Mouse (Mus musculus): ENCODE data around the gene Med16. TPM values are rescaled to one million over a fixed set of nuclear protein-coding genes. Genes with fewer than 3 reads are reported as not detected.
A peak's percentile ranks its signal among the peaks of the same experiment; 100 is the strongest.

Gene Med16
- polyA plus RNA-seq (2015; fragmentation: Nextera tagmentation; extraction: Ambion mirVana) = 37.3 and 39.8 TPM in 2 replicates

DNA sequence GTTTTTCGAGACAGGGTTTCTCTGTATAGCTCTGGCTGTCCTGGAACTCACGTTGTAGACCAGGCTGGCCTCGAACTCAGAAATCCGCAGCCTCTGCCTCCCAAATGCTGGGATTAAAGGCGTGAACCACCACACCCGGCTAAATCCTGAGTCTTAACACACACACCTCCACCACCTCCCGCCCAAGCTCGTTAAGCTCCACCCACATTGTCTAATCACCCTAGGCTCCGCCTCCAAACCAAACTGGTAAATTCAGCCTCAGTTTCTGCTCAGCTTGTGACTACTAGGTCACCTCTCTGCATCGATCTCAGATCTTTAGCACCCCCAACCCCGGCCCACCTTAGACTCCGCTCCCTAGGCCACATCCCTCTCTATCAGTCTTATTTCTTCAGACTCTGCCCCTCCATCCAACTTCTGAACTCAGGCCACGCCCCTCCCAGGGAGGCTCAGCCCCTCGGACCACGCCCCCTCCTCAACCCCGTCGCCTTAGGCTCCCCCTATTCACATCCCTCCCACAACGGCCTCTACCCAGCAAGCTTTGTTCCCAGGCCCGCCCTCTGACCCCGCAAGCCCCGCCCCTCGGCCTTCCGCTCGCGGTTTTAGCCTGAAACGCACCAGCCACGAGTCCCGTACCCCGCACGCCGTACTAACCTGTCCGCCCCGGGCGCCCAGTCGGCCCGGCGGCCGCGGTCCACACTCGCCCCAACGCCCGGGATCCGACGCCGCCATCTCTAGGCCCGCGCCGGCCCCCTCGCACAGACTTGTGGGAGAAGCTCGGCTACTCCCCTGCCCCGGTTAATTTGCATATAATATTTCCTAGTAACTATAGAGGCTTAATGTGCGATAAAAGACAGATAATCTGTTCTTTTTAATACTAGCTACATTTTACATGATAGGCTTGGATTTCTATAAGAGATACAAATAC, at the start of gene Med16:
Gene Med16, minus strand, starts transcription at position 757 of the 925 bp plus-strand sequence.
- Histone ChIP-seq H3K36me3 (peaks cover 33% of the 10 kb centered on the region), H3K27ac (peak within 1 kb of the TSS; percentile 97)
- ATAC-seq = peak; percentile 97

DNA sequence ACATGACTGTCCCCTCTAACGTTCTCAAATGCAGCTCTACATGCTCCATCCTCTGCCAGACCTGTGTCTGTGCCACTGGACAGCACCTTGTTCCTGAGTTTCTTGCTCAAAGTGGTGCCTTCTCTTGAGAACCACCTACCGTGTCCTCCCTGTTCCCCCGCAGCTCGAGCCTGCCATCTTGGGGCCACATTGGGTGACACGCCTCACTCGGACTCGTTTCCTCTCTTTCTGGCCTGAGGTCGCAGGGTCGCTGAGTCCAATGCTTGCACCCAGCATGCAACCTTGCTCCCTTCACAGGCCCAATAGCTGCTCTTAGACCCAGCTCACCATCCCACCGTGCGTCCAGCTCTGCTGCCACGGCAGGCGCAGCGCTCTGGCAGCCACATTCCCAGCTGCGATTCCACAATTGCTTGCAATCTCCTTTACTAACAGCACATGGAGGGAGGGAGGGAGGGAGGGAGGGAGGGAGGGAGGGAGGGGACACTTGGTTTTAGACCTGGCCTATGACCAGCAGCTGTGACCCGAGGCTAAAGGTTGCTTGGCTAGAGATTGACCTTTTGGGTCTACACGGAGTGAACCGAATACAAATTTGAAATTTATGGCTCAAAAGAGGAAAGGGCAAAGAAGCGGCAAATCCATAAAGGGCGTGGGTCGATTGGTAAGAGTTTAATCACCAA, 49.6 kb upstream of the Med16 start:
- peaks cover 14% of the 10 kb centered on the region; the same call in 1 of the 2 replicates for H3K4me1 ChIP-seq (replicated peaks)
- no peaks in the 10 kb centered on the region for H3K9me3 ChIP-seq
- H3K27me3 ChIP-seq (replicated peaks) = no peaks in the 10 kb centered on the region
- WGBS = 8% methylated on average over 21 of the region's 21 CpGs
- 0 out of 2 replicates have a peak, but pooled peaks cover 5% of the 10 kb centered on the region for H3K36me3 ChIP-seq
- 0 out of 2 replicates have a peak, but pooled peaks have one; percentile 9 for ATAC-seq
- H3K4me3 ChIP-seq (replicated peaks) = no peak overlapping the region; the same call in 1 of the 2 replicates
- peak overlapping the region; percentile 53 for H3K4me2 ChIP-seq (replicated peaks)
- no peak overlapping the region for H3K9ac ChIP-seq
- H3K27ac ChIP-seq = 0 out of 2 replicates have a peak overlapping the region, but pooled peaks have one; percentile 40

More for the DNA sequence above, at the start of gene Med16:
- Histone ChIP-seq H3K27me3 (replicated peaks) (no peaks in the 10 kb centered on the region), H3K9me3 (no peaks in the 10 kb centered on the region), H3K4me3 (replicated peaks) (peak within 1 kb of the TSS; percentile 81), H3K4me2 (replicated peaks) (peak within 1 kb of the TSS; percentile 64), H3K4me1 (replicated peaks) (peaks cover 15% of the 10 kb centered on the region), H3K9ac (peak within 1 kb of the TSS; percentile 93)
- 1% methylated on average over 52 of the region's 52 CpGs for WGBS

DNA sequence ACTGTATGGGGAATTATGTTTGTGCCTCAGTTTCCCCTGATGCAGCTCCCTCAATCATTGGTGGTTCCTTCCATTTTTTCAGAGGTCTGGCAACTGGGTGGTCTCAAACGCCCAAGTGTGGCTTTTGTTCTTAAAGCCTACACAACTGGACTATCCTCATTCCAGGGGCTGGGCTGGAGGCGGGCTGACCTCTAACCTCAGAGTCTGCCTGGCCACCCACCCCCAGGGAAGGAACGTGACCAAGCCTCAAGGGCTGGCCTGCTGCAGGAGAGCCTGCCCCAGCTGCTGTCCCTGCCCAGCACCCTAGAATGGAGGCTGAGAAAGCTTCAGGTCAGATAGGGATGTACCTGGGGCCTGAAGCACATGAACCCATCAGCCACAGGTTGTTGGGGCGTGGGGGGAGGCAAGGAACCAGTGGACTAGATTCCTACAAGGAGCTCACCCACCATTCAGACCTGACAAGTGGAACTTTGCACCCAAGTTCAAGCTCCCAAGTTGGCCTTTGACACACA, 48.0 kb upstream of the Med16 start:
- 32% methylated on average over 4 of the region's 4 CpGs for WGBS
- no peak overlapping the region for H3K9ac ChIP-seq
- H3K36me3 ChIP-seq = peaks cover 3% of the 10 kb centered on the region
- no peaks in the 10 kb centered on the region for H3K27me3 ChIP-seq (replicated peaks)
- no peak for ATAC-seq
- peaks cover 14% of the 10 kb centered on the region; the same call in 1 of the 2 replicates for H3K4me1 ChIP-seq (replicated peaks)
- H3K4me3 ChIP-seq (replicated peaks) = no peak overlapping the region
- no peak overlapping the region for H3K4me2 ChIP-seq (replicated peaks)
- H3K27ac ChIP-seq = no peak overlapping the region
- no peaks in the 10 kb centered on the region for H3K9me3 ChIP-seq

DNA sequence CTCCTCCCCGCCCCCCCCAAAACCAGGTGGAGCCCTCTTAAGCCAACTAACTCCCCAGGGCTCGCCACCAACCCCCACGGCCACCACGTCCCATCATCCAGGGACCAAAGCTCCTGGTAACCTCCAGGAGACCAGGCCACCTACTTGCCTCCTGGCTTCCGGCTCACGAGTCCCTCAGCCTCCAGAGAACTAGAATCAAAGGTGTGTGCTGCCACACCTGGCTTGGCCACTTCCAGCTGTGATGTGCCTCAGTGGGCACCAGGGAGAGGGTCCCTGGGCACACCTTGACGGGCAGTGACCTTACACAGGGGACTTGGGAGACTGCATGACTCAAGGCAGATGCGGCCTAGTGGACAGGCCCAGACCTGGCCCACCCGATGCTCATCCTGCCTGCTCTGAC, 47.0 kb upstream of the Med16 start:
- Histone ChIP-seq H3K27ac (0 out of 2 replicates have a peak overlapping the region, but pooled peaks have one; percentile 9), H3K4me1 (replicated peaks) (0 out of 2 replicates have a peak, but pooled peaks cover 8% of the 10 kb centered on the region), H3K4me3 (replicated peaks) (no peak overlapping the region), H3K9ac (0 out of 2 replicates have a peak overlapping the region, but pooled peaks have one; percentile 17), H3K9me3 (no peaks in the 10 kb centered on the region), H3K36me3 (peaks cover 13% of the 10 kb centered on the region), H3K4me2 (replicated peaks) (no peak overlapping the region), H3K27me3 (replicated peaks) (no peaks in the 10 kb centered on the region)
- no peak for ATAC-seq
- WGBS = 74% methylated on average over 9 of the region's 9 CpGs

DNA sequence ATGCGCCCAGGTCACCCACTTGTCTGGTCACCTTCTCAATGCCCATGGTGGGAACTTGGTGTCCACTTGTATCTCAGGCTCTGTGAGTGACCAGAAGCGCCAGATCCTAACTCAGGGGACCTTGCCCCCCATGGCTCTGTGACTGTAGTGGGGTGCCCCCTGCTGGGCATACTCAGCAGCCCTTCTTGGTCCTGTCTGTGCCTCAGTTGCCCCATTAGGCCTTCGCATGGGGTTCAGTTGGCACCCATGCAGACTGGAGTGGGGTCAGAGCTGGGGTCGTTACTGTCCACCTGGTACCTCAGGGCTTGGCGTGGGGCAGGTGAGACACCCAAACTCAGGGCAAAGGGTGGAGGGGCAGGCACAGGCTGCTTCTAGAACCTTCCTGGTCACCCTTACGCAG, 45.2 kb upstream of the Med16 start:
- H3K4me3 ChIP-seq (replicated peaks) = no peak overlapping the region
- ATAC-seq = no peak
- H3K4me2 ChIP-seq (replicated peaks) = no peak overlapping the region
- H3K4me1 ChIP-seq (replicated peaks) = 0 out of 2 replicates have a peak, but pooled peaks cover 7% of the 10 kb centered on the region
- H3K27me3 ChIP-seq (replicated peaks) = no peaks in the 10 kb centered on the region
- H3K27ac ChIP-seq = no peak overlapping the region
- H3K9ac ChIP-seq = no peak overlapping the region
- 85% methylated on average over 6 of the region's 6 CpGs for WGBS
- H3K36me3 ChIP-seq = peaks cover 26% of the 10 kb centered on the region
- H3K9me3 ChIP-seq = no peaks in the 10 kb centered on the region

DNA sequence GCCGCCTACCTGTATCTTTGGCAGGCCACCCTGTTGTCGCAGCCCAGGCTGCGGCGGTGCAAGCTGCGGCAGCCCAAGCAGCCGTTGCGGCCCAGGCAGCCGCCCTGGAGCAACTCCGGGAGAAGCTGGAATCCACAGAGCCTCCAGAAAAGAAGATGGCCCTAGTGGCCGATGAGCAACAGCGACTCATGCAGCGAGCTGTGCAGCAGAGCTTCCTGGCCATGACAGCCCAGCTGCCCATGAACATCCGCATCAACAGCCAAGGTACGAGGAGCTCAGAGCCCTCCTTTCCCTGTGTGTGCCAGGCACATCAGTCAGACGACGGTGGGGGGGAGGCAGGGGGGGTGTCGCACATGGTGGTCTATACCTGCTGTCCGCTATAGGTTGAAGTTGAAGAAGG, 41.9 kb upstream of the Med16 start:
- no peaks in the 10 kb centered on the region for H3K27me3 ChIP-seq (replicated peaks)
- ATAC-seq = no peak
- WGBS = 82% methylated on average over 18 of the region's 18 CpGs
- H3K4me1 ChIP-seq (replicated peaks) = peaks cover 22% of the 10 kb centered on the region
- H3K4me3 ChIP-seq (replicated peaks) = no peak overlapping the region
- H3K9me3 ChIP-seq = no peaks in the 10 kb centered on the region
- peaks cover 34% of the 10 kb centered on the region for H3K36me3 ChIP-seq
- no peak overlapping the region for H3K9ac ChIP-seq
- H3K4me2 ChIP-seq (replicated peaks) = no peak overlapping the region
- no peak overlapping the region for H3K27ac ChIP-seq

DNA sequence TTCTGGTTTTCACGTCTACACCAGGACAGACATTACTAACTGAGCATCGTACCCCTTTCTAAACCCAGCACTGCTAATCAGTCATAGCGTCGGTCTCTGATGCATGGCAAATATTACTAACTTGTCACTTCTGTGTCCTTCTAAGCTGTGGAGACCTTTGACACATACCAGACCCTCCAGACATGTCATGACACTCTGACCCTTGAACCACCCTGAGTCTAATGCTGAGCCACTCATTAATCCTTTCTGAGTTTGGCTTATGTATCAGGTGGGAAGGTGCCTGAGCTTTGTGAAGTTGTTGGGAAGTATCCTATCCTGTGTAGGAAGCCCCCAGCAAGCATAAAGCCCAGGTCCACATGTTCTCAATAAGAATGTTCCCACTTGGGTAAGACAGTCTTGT, 41.1 kb upstream of the Med16 start:
- H3K9me3 ChIP-seq = no peaks in the 10 kb centered on the region
- peaks cover 34% of the 10 kb centered on the region for H3K36me3 ChIP-seq
- 63% methylated on average over 4 of the region's 4 CpGs for WGBS
- no peak overlapping the region for H3K4me3 ChIP-seq (replicated peaks)
- no peaks in the 10 kb centered on the region for H3K27me3 ChIP-seq (replicated peaks)
- H3K9ac ChIP-seq = no peak overlapping the region
- no peak for ATAC-seq
- peaks cover 30% of the 10 kb centered on the region for H3K4me1 ChIP-seq (replicated peaks)
- H3K27ac ChIP-seq = no peak overlapping the region
- H3K4me2 ChIP-seq (replicated peaks) = no peak overlapping the region

DNA sequence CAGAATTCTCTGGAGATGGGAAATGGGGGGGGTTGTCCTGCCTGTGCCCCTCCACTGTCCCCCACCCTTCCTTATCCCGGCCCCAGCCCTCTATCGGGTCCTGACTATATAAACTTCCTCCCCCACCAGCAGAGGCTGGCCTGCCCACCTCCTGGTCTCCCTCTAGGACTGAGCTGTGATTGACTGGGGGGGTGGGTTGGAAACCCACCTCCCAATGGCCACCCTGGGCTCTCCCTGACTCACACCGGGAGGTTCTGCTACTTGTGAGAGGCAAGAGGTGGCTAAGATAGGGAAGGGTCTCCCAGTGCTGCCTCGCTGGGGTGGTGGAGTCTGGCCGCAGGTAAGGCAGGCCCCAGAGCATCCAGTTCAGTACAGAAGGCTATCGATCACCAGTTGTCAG, 38.8 kb upstream of the Med16 start:
- Histone ChIP-seq H3K27ac (peak overlapping the region; percentile 92), H3K4me3 (replicated peaks) (peak overlapping the region; percentile 22; the same call in 1 of the 2 replicates), H3K4me1 (replicated peaks) (peaks cover 36% of the 10 kb centered on the region), H3K9ac (0 out of 2 replicates have a peak overlapping the region, but pooled peaks have one; percentile 31), H3K4me2 (replicated peaks) (peak overlapping the region; percentile 49), H3K36me3 (peaks cover 32% of the 10 kb centered on the region), H3K9me3 (no peaks in the 10 kb centered on the region), H3K27me3 (replicated peaks) (no peaks in the 10 kb centered on the region)
- 63% methylated on average over 6 of the region's 6 CpGs for WGBS
- no peak for ATAC-seq

DNA sequence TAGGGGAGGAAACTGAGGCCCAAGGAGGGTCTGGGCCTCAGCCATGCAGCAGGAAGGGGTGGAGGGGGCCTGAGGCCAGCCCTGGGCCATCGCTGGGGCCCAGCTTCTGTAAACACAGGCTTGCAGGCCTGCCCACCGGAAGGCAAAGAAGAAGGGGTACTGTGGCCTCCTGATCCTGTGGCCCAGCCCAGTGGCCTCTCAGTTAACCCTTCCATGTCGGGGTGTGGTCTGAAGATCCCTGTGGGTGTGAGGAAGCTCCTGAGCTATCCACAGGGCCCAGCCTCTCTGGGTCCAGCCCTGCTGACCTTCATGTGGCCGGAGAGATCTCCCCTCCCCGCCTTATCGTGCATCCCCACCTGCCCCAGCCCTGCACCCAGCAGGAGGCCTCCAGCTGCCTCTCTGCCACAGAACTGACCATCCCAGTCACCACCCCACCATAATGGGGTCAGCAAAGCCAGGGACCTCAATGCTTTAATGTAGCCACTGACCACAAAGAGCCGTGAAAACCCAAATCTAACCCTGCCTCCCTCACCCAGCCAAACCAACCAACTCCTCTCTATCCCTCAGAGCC, 38.1 kb upstream of the Med16 start:
- WGBS = 8% methylated on average over 7 of the region's 7 CpGs
- peak; percentile 56 for ATAC-seq
- no peaks in the 10 kb centered on the region for H3K9me3 ChIP-seq
- H3K4me3 ChIP-seq (replicated peaks) = peak overlapping the region; percentile 22
- peak overlapping the region; percentile 31; the same call in 1 of the 2 replicates for H3K9ac ChIP-seq
- H3K27me3 ChIP-seq (replicated peaks) = no peaks in the 10 kb centered on the region
- H3K27ac ChIP-seq = peak overlapping the region; percentile 92
- peak overlapping the region; percentile 49 for H3K4me2 ChIP-seq (replicated peaks)
- peaks cover 36% of the 10 kb centered on the region for H3K4me1 ChIP-seq (replicated peaks)
- H3K36me3 ChIP-seq = peaks cover 35% of the 10 kb centered on the region

DNA sequence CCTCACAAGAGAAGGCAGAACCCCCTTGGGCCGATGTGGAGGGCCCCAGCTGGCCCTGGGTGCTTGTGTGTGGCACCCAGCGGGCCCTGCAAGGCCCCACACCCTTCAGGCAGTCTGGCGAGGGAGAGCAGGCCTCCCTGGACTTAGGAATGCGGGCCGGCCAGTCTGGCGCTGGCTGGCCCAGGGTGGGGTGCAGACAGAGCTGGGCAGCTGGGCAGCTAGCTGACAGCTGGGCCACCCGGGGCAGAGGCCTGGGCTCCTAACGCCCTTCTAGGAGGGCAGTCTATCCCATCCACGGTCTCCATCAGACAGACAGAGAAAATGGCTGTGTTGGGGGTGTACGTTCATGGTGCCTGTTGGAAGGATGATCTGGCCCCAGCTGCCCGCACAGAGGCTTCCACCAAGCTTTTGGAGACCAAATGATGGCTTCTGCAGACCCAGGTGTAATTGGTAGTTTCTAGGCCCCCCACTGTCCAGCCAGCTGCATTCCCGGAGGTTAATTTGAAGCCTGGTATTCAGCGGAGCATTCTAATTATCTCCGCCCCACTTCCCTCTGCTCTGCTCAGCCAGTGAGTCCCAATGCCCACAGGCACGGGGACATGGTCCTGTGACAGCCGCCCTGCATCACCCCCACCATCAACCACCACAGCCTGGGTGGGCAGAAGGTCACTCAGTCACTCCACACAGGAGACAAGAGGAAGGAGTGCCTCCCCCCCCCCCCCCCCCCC, 36.9 kb upstream of the Med16 start:
- H3K4me2 ChIP-seq (replicated peaks) = peak overlapping the region; percentile 49
- no peaks in the 10 kb centered on the region for H3K27me3 ChIP-seq (replicated peaks)
- peak overlapping the region; percentile 22; the same call in 1 of the 2 replicates for H3K4me3 ChIP-seq (replicated peaks)
- peak; percentile 26; the same call in 1 of the 2 replicates for ATAC-seq
- no peaks in the 10 kb centered on the region for H3K9me3 ChIP-seq
- H3K27ac ChIP-seq = peak overlapping the region; percentile 92
- WGBS = 25% methylated on average over 16 of the region's 16 CpGs
- peak overlapping the region; percentile 36 for H3K9ac ChIP-seq
- peaks cover 36% of the 10 kb centered on the region for H3K4me1 ChIP-seq (replicated peaks)
- H3K36me3 ChIP-seq = peaks cover 27% of the 10 kb centered on the region

DNA sequence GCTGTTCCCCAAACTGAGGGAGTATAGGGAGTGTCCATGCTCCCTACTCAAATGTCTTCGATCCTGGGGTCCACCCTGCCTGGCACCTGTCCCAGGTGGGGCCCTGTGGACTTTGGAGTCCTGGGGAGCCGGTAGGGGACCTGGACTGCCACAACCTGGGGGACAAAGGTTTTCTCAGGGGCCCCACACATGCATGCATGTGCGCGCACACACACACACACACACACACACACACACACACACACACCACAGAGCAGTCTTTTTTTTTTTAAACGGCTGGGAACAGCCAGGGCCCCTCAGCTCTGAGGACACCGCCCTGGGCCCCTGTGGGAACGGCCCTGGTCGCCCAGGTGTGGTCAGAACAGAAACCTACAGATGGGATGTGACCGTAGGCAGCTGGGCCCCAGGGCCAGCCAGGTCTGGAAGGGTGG, 34.8 kb upstream of the Med16 start:
- H3K27ac ChIP-seq = peak overlapping the region; percentile 92
- H3K4me3 ChIP-seq (replicated peaks) = no peak overlapping the region
- H3K27me3 ChIP-seq (replicated peaks) = no peaks in the 10 kb centered on the region
- H3K9me3 ChIP-seq = no peaks in the 10 kb centered on the region
- peak; percentile 85 for ATAC-seq
- no peak overlapping the region for H3K9ac ChIP-seq
- H3K4me1 ChIP-seq (replicated peaks) = peaks cover 37% of the 10 kb centered on the region
- H3K36me3 ChIP-seq = 0 out of 2 replicates have a peak, but pooled peaks cover 10% of the 10 kb centered on the region
- WGBS = 40% methylated on average over 9 of the region's 9 CpGs
- H3K4me2 ChIP-seq (replicated peaks) = peak overlapping the region; percentile 49
